Mouse (Mus musculus) embryo, embryonic 11.5 days (tissue): ENCODE measurements around the gene Cotl1.
"Not testable (repeated sequence)": the region's sequence is repeated elsewhere in the genome, so short reads cannot be mapped to it uniquely, and the experiment has no call there.

Experiments
- DNase-seq: peaks from one replicate; pipeline ENCODE4 v3.0.0-alpha.2; 2012; ENCODE audit warnings: low read depth, low spot score

Gene Cotl1

DNA sequence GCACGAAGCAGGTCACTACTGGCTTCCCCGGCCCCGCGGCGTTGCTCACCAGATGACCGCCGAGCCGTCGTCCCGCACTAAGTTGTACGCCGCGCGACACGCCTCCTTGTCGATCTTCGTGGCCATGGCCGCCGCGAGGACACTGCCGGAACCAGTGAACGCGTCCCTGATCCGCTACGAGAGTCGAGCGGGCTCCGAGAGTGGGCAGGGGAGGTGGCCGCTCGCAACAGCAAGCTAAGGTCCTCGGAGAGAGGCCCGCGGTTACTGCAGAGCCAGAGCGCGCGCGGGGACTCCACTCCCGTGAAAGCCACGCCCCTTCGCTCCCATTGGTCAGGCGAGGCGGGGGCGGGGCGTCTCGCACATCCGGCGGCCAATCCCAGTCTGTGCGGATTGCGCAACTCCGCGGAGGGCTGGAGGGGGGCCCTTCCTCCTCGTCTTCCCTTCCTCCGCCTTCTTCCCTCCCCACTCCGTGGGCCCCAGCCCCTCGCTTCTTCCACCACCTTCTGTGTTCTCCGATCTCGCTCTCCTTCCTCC, at the start of gene Cotl1:
Gene Cotl1 (minus strand): TSS at position 270 of the 534 bp plus-strand sequence.
- DNase-seq: peak; percentile 95

DNA sequence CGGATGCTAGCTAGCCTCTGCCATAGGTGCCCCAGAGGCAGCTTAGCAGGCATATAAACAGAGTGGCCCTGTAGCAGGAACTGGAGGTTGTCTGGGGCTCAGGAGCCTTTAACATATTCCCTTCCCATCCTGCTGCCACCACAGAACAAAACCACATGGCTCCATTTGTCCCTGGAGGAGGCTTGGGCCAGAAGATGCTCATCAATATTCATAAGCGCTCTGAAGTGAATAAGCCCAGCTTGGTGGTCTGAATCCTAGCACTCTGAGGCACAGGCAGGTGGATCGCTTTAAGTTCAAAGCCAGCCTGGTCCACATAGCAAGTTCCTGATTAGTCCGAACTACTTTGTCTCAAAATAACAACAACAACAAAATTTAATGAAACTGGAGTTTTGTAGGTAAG, 47.7 kb upstream of the Cotl1 start:
- no peak for DNase-seq

DNA sequence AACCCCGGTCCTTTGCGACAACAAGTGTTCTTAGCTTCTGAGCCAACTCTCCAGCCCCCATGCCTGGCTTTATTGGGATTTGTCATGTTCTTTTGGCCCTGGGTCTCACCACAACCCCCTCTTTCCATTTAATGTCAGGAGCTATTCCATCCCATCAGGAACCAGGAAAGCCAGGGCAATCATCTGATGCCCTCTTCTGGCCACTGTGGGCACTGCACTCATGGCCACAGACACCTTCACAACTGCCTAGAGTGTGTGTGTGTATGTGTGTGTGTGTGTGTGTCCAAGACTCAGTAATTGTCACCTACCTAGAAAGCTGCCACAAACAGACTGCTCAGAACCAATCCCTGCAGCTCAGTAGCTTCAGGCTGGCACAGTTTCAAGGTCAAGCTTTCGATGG, 46.8 kb upstream of the Cotl1 start:
- DNase-seq: no peak

DNA sequence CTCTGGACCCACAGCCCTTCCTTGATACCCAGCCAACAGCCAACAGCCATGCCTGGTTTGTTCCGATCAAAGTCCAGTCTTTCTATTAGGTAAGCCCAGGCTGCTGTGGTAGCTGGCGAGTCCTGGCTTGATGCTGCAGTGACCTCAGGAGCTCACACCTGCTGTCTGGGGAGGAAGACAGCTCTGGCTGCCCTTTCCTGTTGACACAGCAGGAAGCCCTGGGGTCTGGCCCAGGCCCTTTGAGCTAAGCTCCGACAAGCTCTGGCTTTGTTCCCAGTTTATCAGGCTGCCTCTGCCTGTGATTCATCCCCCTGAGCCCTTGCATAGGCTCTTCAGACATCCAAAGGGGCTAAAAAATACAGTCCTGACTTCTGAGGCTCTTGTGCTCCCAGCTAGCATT, 45.3 kb upstream of the Cotl1 start:
- DNase-seq: no peak

DNA sequence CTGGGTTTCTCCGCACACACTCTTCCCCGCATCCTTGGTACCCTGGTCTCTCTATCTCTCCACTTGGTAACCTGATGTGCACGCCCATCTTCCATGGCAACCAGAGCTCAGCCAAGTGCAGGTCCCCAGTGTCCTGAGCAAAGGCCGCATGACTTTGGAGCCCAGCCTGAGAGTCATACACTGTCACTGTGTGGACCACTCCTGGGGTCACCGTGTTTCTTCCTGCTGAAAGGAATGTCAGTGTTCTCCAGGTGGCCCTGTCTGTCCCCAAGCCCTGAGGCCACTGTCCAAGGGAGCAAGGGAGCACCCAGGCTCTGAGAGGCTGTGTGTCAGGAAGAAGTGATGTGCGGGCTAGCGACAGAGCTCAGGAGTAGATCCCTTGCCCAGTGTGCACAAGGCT, 42.9 kb upstream of the Cotl1 start:
- no peak for DNase-seq

DNA sequence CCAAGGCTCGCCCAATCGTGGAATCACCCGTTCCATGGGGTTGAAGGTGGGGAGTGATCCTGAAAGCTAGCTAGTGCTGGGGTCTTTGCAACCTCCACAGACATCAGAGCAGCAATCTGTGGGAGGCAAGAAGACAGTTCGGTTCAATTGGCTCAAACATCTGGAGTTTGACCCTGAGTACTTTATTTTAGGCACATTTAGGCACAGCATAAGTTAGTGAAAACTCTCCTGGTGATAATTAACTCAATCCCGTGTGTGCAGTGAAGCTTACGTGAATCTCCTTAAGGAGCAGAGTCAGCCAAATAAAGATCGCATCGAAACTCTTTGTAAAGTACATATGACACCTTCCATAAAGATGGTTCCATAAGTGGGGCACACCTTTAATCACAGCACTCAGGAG, 41.6 kb upstream of the Cotl1 start:
- DNase-seq: no peak

DNA sequence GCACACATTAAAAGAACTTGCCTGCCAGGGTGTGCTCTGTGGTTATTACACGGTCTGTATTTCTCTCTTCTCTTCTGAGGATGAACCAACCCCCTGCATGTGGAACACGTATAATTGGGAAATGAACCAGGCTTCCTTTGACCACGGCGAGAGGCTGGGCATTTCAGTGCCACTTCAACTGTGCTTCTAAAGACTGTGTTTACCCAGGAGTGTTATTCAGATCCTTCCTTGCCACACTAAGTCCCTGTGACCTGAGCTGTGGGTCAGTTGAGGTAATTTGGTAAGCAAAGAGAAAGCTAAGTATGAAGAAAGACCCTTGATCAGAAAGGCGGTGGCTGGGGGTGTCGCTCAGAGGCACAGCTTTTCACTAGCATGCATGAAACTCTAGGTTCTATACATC, 41.0 kb upstream of the Cotl1 start:
- no peak for DNase-seq

DNA sequence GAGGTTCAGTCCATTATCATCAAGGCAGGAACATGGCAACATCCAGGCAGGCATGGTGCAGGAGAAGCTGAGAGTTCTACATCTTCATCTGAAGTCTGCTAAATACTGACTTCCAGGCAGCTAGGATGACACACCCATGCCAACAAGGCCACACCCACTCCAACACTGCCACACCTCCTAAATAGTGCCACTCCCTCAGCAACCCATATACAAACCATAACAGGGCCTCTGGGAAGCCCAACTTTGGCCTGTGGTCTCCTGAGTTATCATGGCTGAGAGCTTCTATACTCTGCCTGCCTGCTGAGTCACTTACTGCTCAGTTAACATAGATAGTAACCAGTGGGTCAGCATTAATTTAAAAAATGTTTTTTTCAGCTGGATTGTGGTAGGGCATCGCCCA, 32.8 kb upstream of the Cotl1 start:
- no peak for DNase-seq

DNA sequence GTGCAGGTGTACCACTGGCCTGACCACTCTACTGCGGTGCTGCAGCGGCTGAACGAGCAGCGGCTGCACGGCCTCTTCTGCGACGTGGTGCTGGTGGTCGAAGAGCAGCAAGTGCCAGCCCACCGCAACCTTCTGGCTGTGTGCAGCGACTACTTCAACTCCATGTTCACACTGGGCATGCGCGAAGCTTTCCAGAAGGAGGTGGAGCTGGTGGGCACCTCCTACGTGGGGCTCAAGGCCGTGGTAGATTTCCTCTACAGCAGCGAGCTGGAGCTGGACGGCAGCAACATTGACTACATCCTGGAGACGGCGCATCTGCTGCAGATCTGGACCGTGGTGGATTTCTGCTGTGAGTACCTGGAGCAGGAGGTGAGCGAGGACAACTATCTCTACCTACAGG, 29.3 kb upstream of the Cotl1 start:
- no peak for DNase-seq

DNA sequence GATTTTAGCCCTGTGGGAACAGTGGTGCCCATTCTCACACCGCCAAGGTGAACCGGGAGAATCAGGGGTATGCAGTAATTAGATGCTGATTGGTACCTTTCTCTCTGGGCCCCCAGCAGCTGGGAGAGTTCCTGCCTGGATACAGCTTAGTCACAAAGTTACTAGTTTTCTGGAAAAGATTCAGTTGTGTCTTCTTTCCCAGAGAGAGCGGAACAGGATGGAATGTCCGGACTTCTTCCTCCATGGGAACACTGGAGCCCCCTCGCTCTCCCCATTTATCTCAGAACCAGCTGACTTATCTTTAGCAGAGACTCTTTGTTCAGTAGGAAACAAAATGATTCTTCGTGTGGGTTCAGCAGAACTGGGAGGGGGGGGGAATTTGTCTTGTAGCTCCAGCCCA, 22.4 kb upstream of the Cotl1 start:
- DNase-seq: no peak

DNA sequence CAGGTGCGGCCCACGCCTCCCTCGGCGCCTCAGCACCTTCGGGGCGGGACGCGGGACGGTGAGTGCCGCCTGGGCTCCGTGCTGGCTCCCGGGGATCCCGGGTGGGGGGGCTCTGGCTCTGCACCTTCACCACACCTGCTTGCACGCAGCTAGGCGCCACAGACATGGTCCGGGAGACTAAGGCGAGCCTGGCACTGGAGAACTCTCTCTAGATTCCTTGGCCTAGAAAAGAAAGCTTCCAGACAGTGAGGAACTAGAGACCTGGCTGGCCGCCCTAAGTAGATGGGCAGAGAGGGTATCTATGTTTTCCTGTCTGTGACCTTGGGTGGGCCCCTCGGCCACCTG, 22.0 kb upstream of the Cotl1 start:
- DNase-seq: no peak

DNA sequence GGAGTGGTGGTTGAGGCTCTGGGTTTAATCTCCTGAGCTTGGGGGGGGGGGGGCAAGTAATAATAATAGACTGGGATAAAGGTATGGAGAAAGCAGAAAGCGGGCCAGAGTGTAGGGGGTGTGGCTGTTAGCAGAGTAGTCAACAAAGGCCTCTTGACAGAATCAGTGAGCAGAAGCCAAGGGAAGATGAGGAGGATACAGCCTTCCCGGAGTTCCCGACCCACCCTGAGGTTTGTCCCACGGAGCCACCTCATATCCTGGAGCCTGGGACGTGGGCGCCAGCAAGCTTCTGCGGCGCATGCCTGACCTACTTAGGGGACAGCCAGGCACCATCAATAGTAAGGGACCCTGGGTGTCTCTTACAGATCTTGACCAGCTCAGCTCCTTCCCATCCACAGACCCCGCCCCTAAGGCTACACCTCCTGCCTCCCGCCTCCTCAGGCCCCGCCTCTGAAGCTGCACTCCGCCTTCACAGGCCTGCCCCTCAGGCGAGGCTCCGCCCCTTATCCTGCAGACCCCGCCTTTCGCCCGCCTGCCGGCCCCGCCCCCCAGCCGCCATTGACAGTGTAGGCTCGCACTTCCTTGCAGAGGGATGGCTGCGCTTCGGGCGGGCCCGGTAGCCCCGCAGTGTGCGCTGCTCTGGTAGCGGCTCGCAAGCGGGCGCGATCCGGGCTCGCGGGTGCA, 21.5 kb upstream of the Cotl1 start, which contains the start of gene Klhl36:
Gene Klhl36 (plus strand): TSS at position 561 of the 684 bp plus-strand sequence.
- DNase-seq: peak; percentile 84

DNA sequence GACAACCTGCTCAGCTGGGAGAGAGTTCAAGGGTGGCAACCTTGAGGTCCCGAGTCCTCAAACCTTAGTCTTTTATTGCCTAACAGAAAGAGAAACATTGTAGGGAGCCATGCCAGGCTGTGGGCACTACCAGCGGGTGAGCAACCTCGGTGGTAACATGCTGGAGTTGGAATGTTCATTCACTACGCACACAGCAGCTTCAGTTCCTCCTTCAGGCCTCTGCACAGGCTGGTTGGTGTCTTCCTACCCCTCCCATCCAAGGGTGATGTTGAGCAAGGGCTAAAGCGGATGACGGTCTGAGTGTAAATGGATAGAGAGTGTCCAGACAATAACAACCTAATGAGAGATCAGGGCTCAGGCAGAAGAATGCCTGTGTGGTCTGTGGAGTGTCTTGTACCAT, 17.4 kb upstream of the Cotl1 start:
- no peak for DNase-seq

DNA sequence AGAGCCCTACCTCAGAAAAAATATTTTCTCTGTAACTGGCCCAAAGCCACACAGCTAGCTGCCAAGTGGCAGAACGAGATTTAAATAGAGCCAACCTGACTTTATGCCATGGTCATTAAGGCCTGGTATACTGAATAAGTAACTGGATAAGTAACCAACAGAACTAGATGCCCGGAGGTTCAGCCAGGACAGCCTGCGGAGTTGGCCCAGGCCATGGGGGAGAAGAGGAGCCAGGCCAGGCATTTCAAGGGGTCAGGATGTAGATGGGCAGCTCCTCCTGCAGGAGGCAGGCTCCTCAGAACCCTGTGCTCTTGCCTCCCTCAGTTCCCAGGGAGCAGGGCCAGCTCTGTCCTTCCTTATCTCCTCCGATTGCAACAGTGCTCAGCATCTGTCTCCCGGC, 15.3 kb upstream of the Cotl1 start:
- DNase-seq: no peak

DNA sequence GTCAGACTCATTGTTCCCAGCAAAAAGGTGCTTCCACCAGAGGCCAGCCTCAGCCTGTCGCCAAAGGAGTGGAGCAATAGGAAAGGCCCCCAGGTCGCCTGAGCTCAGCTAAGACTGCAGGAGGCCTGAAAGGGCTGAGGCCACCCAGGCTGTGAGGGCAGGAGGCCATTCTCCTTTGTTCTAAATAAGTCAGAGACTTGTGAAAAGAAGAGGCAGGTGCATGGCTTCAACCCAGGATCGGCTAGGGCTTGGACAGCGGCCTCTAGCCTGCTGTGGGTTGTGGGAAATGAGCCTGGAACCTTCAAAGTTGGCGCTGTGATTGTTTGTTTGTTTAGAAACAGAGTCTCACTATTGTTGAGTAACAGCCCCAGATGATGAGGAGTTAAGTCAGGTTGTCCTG, 13.7 kb upstream of the Cotl1 start:
- DNase-seq: no peak

DNA sequence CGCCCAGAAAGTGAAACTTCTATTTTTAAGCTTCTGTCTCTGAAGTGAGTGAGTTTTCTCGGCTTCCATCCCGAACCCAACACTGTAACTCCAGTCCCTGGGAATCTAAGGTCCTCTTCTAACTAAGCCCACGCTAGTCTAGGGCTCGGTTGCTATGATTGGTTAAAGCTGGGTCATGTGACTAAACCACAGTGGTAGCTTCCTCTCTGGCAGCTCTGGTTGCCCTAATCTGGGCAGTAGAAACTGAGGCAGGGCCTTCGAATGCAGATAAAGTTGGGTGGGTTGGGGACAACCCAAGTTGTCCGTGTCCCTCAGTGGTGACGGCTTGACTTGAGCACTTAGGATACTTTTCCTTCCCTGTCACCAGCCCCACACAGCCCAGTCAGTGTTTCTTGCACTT, 13.2 kb upstream of the Cotl1 start:
- DNase-seq: no peak

DNA sequence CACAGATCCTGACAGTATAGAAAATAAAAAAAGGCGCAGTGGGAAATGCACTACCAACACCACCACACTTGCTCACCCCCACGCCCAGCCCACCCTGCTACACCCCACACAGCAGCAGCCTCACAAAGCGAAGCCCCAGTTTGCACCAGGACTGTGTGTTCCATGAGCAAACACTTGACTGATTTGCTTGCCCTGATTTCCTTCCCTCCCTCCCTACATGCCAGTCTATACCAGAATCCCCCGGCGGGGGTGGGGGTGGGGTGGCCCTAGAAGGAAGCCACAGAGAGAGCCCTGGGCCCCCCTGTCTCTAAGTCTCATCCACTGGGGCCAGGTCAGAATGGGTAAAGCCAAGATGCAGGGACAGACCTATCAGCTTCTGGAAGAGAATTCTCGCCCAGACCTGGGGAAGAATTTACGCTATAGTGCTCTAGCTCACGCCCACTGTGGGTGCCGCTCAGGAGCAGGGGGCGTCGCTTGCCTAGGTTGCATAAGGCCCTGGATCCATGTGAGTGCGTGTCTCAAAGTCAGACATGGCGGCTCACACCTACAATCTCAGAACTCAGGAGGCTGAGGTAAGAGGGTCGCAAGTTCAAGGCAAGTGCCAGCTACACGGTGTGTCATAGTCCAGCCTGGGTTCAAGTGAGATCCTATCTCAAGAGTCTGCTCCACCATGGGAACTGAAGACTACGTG, 7.0 kb upstream of the Cotl1 start:
- DNase-seq: no peak

DNA sequence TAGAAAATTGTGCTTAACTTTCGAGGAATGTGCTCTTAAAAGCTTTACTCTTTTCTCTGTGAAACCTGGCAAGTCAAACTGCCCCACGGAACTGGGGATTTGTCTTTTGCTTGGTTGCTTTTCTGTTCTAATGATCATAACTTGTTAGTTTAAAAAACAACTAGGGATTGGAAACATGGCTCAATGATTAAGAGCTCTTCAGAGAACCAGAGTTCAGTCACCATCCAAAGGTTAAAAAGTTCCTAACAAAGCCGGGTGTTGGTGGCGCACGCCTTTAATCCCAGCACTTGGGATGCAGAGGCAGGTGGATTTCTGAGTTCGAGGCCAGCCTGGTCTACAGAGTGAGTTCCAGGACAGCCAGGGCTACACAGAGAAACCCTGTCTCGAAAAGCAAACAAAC, 5.4 kb upstream of the Cotl1 start:
- DNase-seq: not testable (repeated sequence)

DNA sequence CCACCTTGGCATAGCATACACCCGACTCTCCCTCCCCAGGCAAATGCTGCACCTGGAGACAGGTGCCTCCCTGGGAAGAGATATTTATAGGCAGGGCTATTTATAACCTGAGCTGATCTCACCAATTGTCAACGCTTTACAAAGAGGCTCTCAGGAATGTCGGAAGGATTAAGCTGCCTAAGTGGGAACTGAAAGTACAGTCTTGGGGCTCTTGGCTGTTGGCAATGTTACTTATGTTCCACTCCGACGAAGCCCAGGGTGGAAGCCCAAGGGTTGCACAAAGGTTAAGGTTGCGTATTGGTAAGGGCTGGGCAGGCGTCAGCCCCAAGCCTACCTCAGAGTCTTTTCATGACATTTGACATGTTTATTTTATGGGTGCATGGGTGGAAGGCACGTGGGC, 4.2 kb upstream of the Cotl1 start:
- no peak for DNase-seq

DNA sequence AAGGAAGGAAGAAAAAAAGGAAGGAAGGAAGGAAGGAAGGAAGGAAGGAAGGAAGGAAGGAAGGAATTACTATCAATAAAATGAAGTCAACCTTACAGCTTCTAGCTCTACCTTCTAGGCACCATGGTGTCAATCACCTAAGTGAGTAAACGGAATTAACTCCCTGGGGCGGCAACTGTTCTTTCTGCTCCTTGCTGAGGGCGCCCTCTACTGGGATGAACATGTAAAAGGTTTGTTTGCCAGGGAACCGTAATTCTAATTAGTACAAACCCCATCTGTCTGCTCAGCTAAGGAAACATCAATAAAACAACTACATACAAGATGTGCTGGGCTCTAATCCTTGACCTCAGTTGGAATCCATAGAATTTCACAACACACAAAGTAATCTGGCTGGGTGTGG, 3.1 kb upstream of the Cotl1 start:
- no peak for DNase-seq

DNA sequence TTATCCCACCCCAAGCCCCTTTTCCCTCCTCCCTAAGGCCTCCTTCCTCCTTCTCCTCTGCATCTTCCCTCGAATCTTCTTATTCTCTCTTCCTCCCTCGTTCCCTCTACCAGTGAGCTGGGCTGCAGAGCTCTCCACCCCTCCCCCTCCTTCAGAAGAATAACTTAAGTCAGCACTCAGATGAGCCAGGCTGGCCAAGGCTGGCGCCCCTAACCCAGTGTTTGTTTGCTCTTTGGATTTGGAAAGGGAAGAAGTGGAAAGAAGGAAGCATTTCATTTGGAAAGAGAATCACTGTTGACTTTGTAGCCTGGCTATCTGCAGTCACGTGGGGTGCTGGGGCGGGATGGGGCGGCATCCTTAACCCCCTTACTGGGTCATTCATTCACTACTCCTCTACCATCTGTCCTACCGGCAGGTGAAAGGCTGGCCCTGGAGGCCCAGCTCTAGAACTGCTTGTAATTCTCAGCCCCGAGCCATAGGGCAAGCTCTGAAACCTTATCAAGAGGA, 614 bp upstream of the Cotl1 start:
- no peak for DNase-seq

DNA sequence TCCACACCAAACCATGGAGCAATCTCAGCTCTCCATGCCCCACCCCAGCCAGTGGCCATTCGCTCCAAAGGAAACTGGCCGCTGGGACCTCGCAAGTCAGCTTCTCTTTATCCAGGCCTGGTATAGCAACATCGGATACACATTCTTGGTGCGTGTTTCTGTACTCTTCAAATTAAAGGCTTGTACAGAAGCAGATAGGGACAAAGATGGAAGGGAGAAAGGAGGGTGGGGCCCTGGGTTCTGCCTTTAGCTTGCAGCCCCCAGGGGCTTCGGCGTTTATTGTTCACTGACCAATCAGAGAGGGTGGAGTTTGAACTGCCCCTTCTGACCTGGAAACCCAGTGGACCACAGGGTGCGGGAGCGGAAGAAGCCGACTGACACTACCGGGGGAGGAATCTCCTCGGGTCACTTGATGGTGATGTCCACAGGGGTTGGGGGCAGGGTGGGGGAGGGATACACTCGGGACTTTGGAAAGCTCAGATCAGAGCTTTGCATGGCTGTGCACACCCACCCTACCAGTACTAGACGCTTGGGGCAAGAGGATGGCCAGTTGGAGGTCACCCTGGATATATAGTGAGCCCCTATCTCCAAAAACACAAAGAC, 824 bp downstream of the Cotl1 start:
- no peak for DNase-seq

DNA sequence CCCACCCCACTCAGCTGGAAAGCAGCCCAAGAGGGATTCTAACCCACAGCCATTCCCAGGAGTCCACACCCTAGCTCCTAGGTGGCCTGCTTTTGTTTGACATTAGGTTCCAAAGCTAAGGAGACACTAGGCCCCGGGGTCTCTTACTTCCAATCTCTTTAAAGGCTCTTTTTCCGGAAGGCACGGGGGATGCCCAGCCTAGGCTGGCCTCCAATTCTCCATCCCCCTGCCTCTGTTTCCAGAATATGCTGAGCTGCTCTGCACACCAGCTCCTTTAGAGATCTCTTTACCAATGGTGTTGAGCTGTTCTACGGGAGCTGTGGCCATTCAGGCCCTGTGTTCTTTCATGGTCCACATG, 1.4 kb downstream of the Cotl1 start:
- DNase-seq: no peak
